Mouse (Mus musculus): Measurements from ENCODE around the gene Ndufb3.
"Not testable (repeated sequence)": the region's sequence is repeated elsewhere in the genome, so short reads cannot be mapped to it uniquely, and the experiment has no call there.

The Ndufb3 gene

DNA sequence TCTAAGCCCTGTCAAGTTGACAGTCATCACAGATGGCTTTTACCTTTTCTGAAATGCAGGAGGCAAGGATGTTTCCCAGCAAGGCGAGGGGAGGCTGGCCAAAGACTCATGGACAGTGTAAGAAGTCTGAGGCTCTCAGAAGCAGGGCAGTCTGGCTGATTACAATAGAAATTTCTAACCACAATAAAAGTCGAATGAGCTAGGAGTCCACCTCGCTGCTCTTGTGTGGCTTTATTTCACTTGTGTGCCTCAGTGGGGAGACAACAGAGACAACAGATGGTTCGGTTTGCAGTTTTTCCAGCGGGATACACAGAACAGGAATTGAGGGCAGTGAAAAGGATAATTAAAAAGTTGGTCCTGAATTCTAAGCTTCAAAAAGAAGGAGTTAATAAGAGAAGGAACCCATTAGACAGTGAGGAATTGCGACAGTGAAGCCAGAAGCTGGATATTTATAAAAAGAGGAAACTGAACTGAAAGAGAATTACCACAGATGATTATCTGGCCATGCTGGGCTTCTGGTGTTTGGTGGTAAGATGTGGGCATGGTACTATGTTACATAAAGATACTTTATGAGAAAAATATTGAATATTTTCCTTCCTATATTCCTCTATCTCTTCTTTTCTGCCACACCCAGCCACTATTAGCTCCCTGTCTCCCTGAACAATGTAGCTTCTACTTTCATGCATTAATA is 31.9 kb downstream of the Ndufb3 start:
- no peak for DNase-seq (ENCODE audit: low spot score in 2 of 2)

- no peak for DNase-seq (ENCODE audit: low spot score in 2 of 2)
Measured at GRCm38 (mm10) chr1:58618766-58619165, 32.6 kb downstream of the Ndufb3 start.

GRCm38 (mm10) chr1:58621251-58621650 is 35.1 kb downstream of the Ndufb3 start:
- DNase-seq (ENCODE audit: low spot score in 2 of 2): no peak

DNA sequence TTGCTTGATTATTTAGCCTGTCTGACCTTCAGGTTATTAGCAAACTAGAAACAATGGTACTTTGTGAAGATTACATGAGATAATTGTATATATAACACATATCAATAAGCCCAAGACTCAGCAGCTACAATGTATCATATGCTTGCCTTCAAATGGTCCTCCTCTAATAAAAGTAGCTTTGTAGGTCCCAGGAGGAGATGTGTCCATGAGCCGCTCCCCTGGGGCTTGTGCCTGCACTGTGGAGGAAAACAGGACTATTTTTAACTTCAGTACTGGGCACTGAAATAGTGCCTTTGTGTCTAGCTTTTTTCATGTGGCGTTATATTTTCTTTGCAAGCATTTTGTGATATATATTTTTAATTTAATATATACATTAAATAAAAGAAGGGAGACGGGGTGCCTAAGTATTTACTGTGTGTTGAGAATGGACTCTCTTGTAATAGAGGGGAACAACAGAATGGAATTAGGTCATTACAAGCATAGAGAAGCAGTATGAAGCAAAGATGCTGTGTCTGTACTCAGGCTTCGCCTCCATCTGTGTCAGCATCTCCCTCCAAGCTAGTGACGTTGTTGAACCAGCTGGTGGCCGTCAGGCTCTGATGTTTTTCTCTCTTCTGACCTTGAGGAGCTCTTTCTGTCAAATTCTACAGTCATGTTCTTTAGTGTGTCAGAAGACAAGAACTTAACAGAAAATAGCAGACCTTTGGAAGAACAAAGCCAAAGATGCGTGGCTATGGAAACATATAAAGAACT is 36.0 kb downstream of the Ndufb3 start:
- DNase-seq (ENCODE audit: low spot score in 2 of 2): no peak

DNA sequence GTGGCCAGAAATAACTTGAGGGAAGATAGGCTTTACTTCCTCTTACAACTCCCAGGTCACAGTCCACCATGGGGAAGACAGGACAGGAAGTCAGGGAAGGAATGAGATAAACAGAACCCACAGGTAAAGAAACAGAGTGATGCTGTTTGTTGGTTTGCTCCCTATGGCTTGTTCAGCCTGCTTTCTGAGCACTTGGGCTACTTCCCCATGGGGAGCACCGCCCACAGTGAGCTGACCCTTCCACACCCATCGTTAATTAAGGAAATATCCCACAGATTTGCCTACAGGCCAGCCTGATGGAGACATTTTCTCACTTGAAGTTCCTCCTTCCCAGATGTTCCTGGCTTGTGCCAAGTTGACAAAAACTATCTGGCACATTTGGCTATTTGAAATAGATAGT is 42.7 kb downstream of the Ndufb3 start:
- DNase-seq (ENCODE audit: low spot score in 2 of 2): not testable (repeated sequence)
